Mouse (Mus musculus) stomach, embryonic 14.5 days (tissue): Measurements from ENCODE around the gene Gab2. TPM values are rescaled to one million over a fixed set of nuclear protein-coding genes. Genes with fewer than 3 reads are reported as not detected.
A peak's percentile ranks its signal among the peaks of the same experiment; 100 is the strongest.

Experiments used
- ATAC-seq: fragments of 200-750 bp; cut with Nextera tagmentation; 2 replicates; pipeline ENCODE4 v1.8.0; 2017; ENCODE audit warnings: low read depth, moderate TSS enrichment; ENCODE audit not compliant: insufficient number of reproducible peaks, insufficient read depth, low FRiP score
- H3K27ac ChIP-seq: fragments of 300-500 bp; sonication (generic); 2 replicates; pipeline ENCODE4 v1.5.1; 2014; ENCODE audit warnings: mild to moderate bottlenecking, low read length, moderate library complexity, mixed read lengths
- H3K27me3 ChIP-seq: fragments of 300-500 bp; sonication (generic); 2 replicates; pipeline ENCODE4 v1.6.1; 2014; ENCODE audit warnings: low read length, control low read depth, mixed read lengths; ENCODE audit not compliant: control insufficient read depth, insufficient read depth
- H3K36me3 ChIP-seq: fragments of 300-500 bp; sonication (generic); 2 replicates; pipeline ENCODE4 v1.6.1; 2014; ENCODE audit warnings: mild to moderate bottlenecking, control low read depth, low read length, moderate library complexity, mixed read lengths; ENCODE audit not compliant: control insufficient read depth, insufficient read depth
- H3K4me1 ChIP-seq: fragments of 300-500 bp; sonication (generic); 2 replicates; pipeline ENCODE4 v1.6.1; 2014; ENCODE audit warnings: low read length, control low read depth, mixed read lengths; ENCODE audit not compliant: control insufficient read depth, insufficient read depth
- H3K4me2 ChIP-seq: fragments of 300-500 bp; sonication (generic); replicated peaks from 2 replicates; pipeline ENCODE4 v1.6.1; 2014; ENCODE audit warnings: low read depth, low read length, control low read depth
- H3K4me3 ChIP-seq: fragments of 300-500 bp; sonication (generic); 2 replicates; pipeline ENCODE4 v1.5.1; 2014; ENCODE audit warnings: low read depth, low read length, control low read depth
- H3K9ac ChIP-seq: fragments of 300-500 bp; sonication (generic); replicated peaks from 2 replicates; pipeline ENCODE4 v1.6.1; 2014; ENCODE audit warnings: low read depth, mild to moderate bottlenecking, control low read depth, low read length, moderate library complexity, mixed read lengths
- H3K9me3 ChIP-seq: fragments of 300-500 bp; sonication (generic); 2 replicates; pipeline ENCODE4 v1.6.1; 2016; ENCODE audit warnings: low read depth, low read length, control low read depth; ENCODE audit not compliant: control insufficient read depth
- WGBS: fragments of 180-500 bp; shearing (Covaris S2); extraction: QIAGEN DNeasy Blood & Tissue Kit; methylation state at CpG from one replicate; pipeline ENCODE4 v1.1.7; 2014; 5-methylcytosine and 5-hydroxymethylcytosine counted together
- polyA plus RNA-seq: library from polyadenylated mRNA; unstranded; fragments of >200 nt; fragmentation: Nextera tagmentation; extraction: Ambion mirVana; gene quantifications from 2 replicates; pipeline ENCODE4 v1.2.1, GENCODE M21; 2014

The Gab2 gene
- polyA plus RNA-seq, 1 experiment from 2014 or later: 9.7 TPM

GRCm38 (mm10) chr7:97074974-97075373, 6.4 kb upstream of the Gab2 start:
- Histone ChIP-seq H3K27ac (no peak overlapping the region), H3K9me3 (no peaks in the 10 kb centered on the region), H3K27me3 (no peaks in the 10 kb centered on the region), H3K4me1 (no peaks in the 10 kb centered on the region), H3K4me2 (no peak overlapping the region), H3K4me3 (no peak overlapping the region), H3K36me3 (no peaks in the 10 kb centered on the region), H3K9ac (no peak overlapping the region)
- ATAC-seq: no peak
- 60% methylated on average over 1 of the region's 1 CpGs for WGBS

GRCm38 (mm10) chr7:97076977-97077376, 4.4 kb upstream of the Gab2 start:
- Histone ChIP-seq H3K4me3 (no peak overlapping the region), H3K4me1 (no peaks in the 10 kb centered on the region), H3K27me3 (no peaks in the 10 kb centered on the region), H3K36me3 (no peaks in the 10 kb centered on the region), H3K4me2 (no peak overlapping the region), H3K9me3 (no peaks in the 10 kb centered on the region), H3K27ac (no peak overlapping the region), H3K9ac (no peak overlapping the region)
- no peak for ATAC-seq

- 43% methylated on average over 4 of the region's 4 CpGs for WGBS
- Histone ChIP-seq H3K4me1 (peaks cover 5% of the 10 kb centered on the region; the same call in 1 of the 2 replicates), H3K4me3 (no peak overlapping the region), H3K27me3 (no peaks in the 10 kb centered on the region), H3K36me3 (no peaks in the 10 kb centered on the region), H3K27ac (no peak overlapping the region), H3K4me2 (no peak overlapping the region), H3K9ac (no peak overlapping the region), H3K9me3 (no peaks in the 10 kb centered on the region)
- ATAC-seq: no peak
Measured at GRCm38 (mm10) chr7:97078685-97079084, 2.7 kb upstream of the Gab2 start.

GRCm38 (mm10) chr7:97079145-97079544, 2.2 kb upstream of the Gab2 start:
- no peak for ATAC-seq
- Histone ChIP-seq H3K27me3 (no peaks in the 10 kb centered on the region), H3K9me3 (no peaks in the 10 kb centered on the region), H3K4me1 (peaks cover 9% of the 10 kb centered on the region; the same call in 1 of the 2 replicates), H3K27ac (no peak overlapping the region), H3K4me2 (no peak overlapping the region), H3K36me3 (no peaks in the 10 kb centered on the region), H3K9ac (no peak overlapping the region), H3K4me3 (no peak overlapping the region)
- WGBS: 16% methylated on average over 6 of the region's 6 CpGs

- H3K36me3 ChIP-seq: no peaks in the 10 kb centered on the region
- no peaks in the 10 kb centered on the region for H3K27me3 ChIP-seq
- H3K4me3 ChIP-seq: no peak overlapping the region
- ATAC-seq: no peak
- H3K27ac ChIP-seq: no peak overlapping the region
- peaks cover 12% of the 10 kb centered on the region; the same call in 1 of the 2 replicates for H3K4me1 ChIP-seq
- no peak overlapping the region for H3K4me2 ChIP-seq
- WGBS: 58% methylated on average over 4 of the region's 4 CpGs
- H3K9me3 ChIP-seq: no peaks in the 10 kb centered on the region
- H3K9ac ChIP-seq: no peak overlapping the region
Measured at GRCm38 (mm10) chr7:97079651-97080365, 1.6 kb upstream of the Gab2 start.

- Histone ChIP-seq H3K36me3 (no peaks in the 10 kb centered on the region), H3K4me3 (peak overlapping the region; percentile 85), H3K4me1 (peaks cover 12% of the 10 kb centered on the region; the same call in 1 of the 2 replicates), H3K27ac (peak overlapping the region; percentile 95; the same call in 1 of the 2 replicates), H3K27me3 (no peaks in the 10 kb centered on the region), H3K9me3 (no peaks in the 10 kb centered on the region), H3K4me2 (peak overlapping the region; percentile 69), H3K9ac (no peak overlapping the region)
- no peak for ATAC-seq
- 32% methylated on average over 4 of the region's 4 CpGs for WGBS
Measured at GRCm38 (mm10) chr7:97080621-97081241, 655 bp upstream of the Gab2 start.

GRCm38 (mm10) chr7:97081959-97082218, 503 bp downstream of the Gab2 start:
- Histone ChIP-seq H3K4me2 (peak overlapping the region; percentile 69), H3K4me3 (peak overlapping the region; percentile 85), H3K27me3 (no peaks in the 10 kb centered on the region), H3K9ac (peak overlapping the region; percentile 95), H3K4me1 (peaks cover 12% of the 10 kb centered on the region; the same call in 1 of the 2 replicates), H3K27ac (peak overlapping the region; percentile 95), H3K36me3 (no peaks in the 10 kb centered on the region), H3K9me3 (no peaks in the 10 kb centered on the region)
- peak; percentile 44 for ATAC-seq
- 0% methylated on average over 24 of the region's 38 CpGs for WGBS

- peaks cover 12% of the 10 kb centered on the region; the same call in 1 of the 2 replicates for H3K4me1 ChIP-seq
- H3K36me3 ChIP-seq: no peaks in the 10 kb centered on the region
- ATAC-seq: peak; percentile 86
- no peaks in the 10 kb centered on the region for H3K27me3 ChIP-seq
- H3K4me3 ChIP-seq: peak overlapping the region; percentile 85
- H3K27ac ChIP-seq: peak overlapping the region; percentile 95
- peak overlapping the region; percentile 95 for H3K9ac ChIP-seq
- no peaks in the 10 kb centered on the region for H3K9me3 ChIP-seq
- peak overlapping the region; percentile 69 for H3K4me2 ChIP-seq
- under 1% methylated on average over 36 of the region's 40 CpGs for WGBS
Measured at GRCm38 (mm10) chr7:97082219-97083101, 1.1 kb downstream of the Gab2 start.
